Mouse (Mus musculus) kidney, adult 2 months (tissue): ENCODE data around the gene Rel. TPM values are rescaled to one million over a fixed set of nuclear protein-coding genes. Genes with fewer than 3 reads are reported as not detected.

ENCODE experiments used
- DNase-seq: peaks from one replicate; pipeline ENCODE4 v3.0.0; 2021
- H3K27ac ChIP-seq: fragments of 200-500 bp; 2 replicates; pipeline ENCODE4 v1.5.1; 2012; ENCODE audit warnings: low read depth, low read length, control low read depth, inconsistent platforms; ENCODE audit not compliant: insufficient read depth
- H3K27me3 ChIP-seq: fragments of 200-500 bp; replicated peaks from 2 replicates; pipeline ENCODE4 v1.6.1; 2012; ENCODE audit warnings: mild to moderate bottlenecking, moderate library complexity, low read length, inconsistent platforms; ENCODE audit not compliant: control insufficient read depth, insufficient read depth
- H3K36me3 ChIP-seq: fragments of 200-500 bp; 2 replicates; pipeline ENCODE4 v1.6.1; 2012; ENCODE audit warnings: mild to moderate bottlenecking, moderate library complexity, low read length, inconsistent platforms; ENCODE audit not compliant: control insufficient read depth, insufficient read depth
- H3K4me1 ChIP-seq: fragments of 200-500 bp; 2 replicates; pipeline ENCODE4 v1.6.1; 2011; ENCODE audit warnings: low read length; ENCODE audit not compliant: control insufficient read depth, insufficient read depth
- H3K4me3 ChIP-seq: fragments of 200-500 bp; 2 replicates; pipeline ENCODE4 v1.5.1; 2011; ENCODE audit warnings: mild to moderate bottlenecking, low read depth, low read length, control low read depth; ENCODE audit not compliant: insufficient read depth
- CTCF ChIP-seq: fragments of 200-500 bp; conservative IDR thresholded peaks from 2 replicates; pipeline ENCODE4 v1.5.1; 2011; ENCODE audit warnings: low read depth, mild to moderate bottlenecking, control low read depth, low read length, moderate library complexity, mixed read lengths; ENCODE audit not compliant: insufficient read depth, insufficient read length
- POLR2A ChIP-seq: fragments of 200-500 bp; IDR thresholded peaks from one replicate; pipeline ENCODE4 v1.6.1; 2011; ENCODE audit warnings: low read depth, low read length, control low read depth
- WGBS: fragments of 180-500 bp; shearing (Covaris S2); methylation state at CpG from one replicate; pipeline ENCODE4 v1.1.7; 2018; 5-methylcytosine and 5-hydroxymethylcytosine counted together
- polyA plus RNA-seq: library from polyadenylated mRNA; depleted of rRNA; stranded (reverse); fragments of >200 nt; gene quantifications from 2 replicates; pipeline ENCODE4 v1.2.3, GENCODE M21; 2012

Rel gene
- polyA plus RNA-seq, 1 experiment, result 1.3 TPM

- TF ChIP-seq POLR2A, result no peak
- TF ChIP-seq CTCF, result no peak
- H3K36me3 ChIP-seq, result no peaks in the 10 kb centered on the region
- no peak for DNase-seq
- no peaks in the 10 kb centered on the region for H3K4me1 ChIP-seq
- H3K27ac ChIP-seq, result no peak overlapping the region
- 77% methylated on average over 3 of the region's 3 CpGs for WGBS
- H3K27me3 ChIP-seq, result no peaks in the 10 kb centered on the region
- H3K4me3 ChIP-seq, result no peak overlapping the region
Measured at GRCm38 (mm10) chr11:23744352-23744751, 26.4 kb downstream of the Rel start.

- H3K27me3 ChIP-seq, result no peaks in the 10 kb centered on the region
- no peaks in the 10 kb centered on the region for H3K4me1 ChIP-seq
- 94% methylated on average over 7 of the region's 7 CpGs for WGBS
Measured at GRCm38 (mm10) chr11:23741386-23741785, 29.4 kb downstream of the Rel start.

GRCm38 (mm10) chr11:23740895-23741294, 29.9 kb downstream of the Rel start:
- Histone ChIP-seq H3K36me3 (no peaks in the 10 kb centered on the region), H3K27ac (no peak overlapping the region), H3K27me3 (no peaks in the 10 kb centered on the region), H3K4me1 (no peaks in the 10 kb centered on the region), H3K4me3 (no peak overlapping the region)
- WGBS, result 87% methylated on average over 4 of the region's 4 CpGs
- DNase-seq, result no peak
- TF ChIP-seq CTCF (no peak), POLR2A (no peak)

More at GRCm38 (mm10) chr11:23741386-23741785, 29.4 kb downstream of the Rel start:
- H3K4me3 ChIP-seq, result no peak overlapping the region
- H3K27ac ChIP-seq, result no peak overlapping the region
- DNase-seq, result no peak
- TF ChIP-seq POLR2A (no peak), CTCF (no peak)
- H3K36me3 ChIP-seq, result no peaks in the 10 kb centered on the region

- no peaks in the 10 kb centered on the region for H3K4me1 ChIP-seq
- H3K36me3 ChIP-seq, result peaks cover 3% of the 10 kb centered on the region
- no peak overlapping the region for H3K4me3 ChIP-seq
- DNase-seq, result no peak
- no peak overlapping the region for H3K27ac ChIP-seq
- TF ChIP-seq POLR2A (no peak), CTCF (no peak)
- H3K27me3 ChIP-seq, result no peaks in the 10 kb centered on the region
Measured at GRCm38 (mm10) chr11:23735820-23736470, 34.8 kb downstream of the Rel start.

- Histone ChIP-seq H3K36me3 (peaks cover 3% of the 10 kb centered on the region), H3K4me1 (no peaks in the 10 kb centered on the region), H3K4me3 (no peak overlapping the region), H3K27ac (no peak overlapping the region), H3K27me3 (no peaks in the 10 kb centered on the region)
- 89% methylated on average over 6 of the region's 6 CpGs for WGBS
- no peak for TF ChIP-seq POLR2A
- TF ChIP-seq CTCF, result no peak
- DNase-seq, result no peak
Measured at GRCm38 (mm10) chr11:23734749-23735286, 36.0 kb downstream of the Rel start.

GRCm38 (mm10) chr11:23732840-23733239, 37.9 kb downstream of the Rel start:
- Histone ChIP-seq H3K4me3 (no peak overlapping the region), H3K4me1 (no peaks in the 10 kb centered on the region), H3K27ac (no peak overlapping the region), H3K27me3 (no peaks in the 10 kb centered on the region), H3K36me3 (peaks cover 3% of the 10 kb centered on the region)
- 90% methylated on average over 1 of the region's 1 CpGs for WGBS
- DNase-seq, result no peak
- TF ChIP-seq CTCF (no peak), POLR2A (no peak)

- no peak for DNase-seq
- H3K27ac ChIP-seq, result no peak overlapping the region
- WGBS, result 90% methylated on average over 4 of the region's 4 CpGs
- no peaks in the 10 kb centered on the region for H3K4me1 ChIP-seq
- no peak overlapping the region for H3K4me3 ChIP-seq
- no peaks in the 10 kb centered on the region for H3K27me3 ChIP-seq
- peaks cover 4% of the 10 kb centered on the region for H3K36me3 ChIP-seq
- TF ChIP-seq CTCF (no peak), POLR2A (no peak)
Measured at GRCm38 (mm10) chr11:23730120-23730519, 40.6 kb downstream of the Rel start.
